Mouse (Mus musculus) heart, embryonic 11.5 days (tissue): ENCODE results near the gene Map1lc3a. TPM values are rescaled to one million over a fixed set of nuclear protein-coding genes. Genes with fewer than 3 reads are reported as not detected.

ENCODE experiments used
- ATAC-seq: fragments of 200-750 bp; cut with Nextera tagmentation; replicated peaks from 2 replicates; pipeline ENCODE4 v1.8.0; 2017; ENCODE audit warnings: moderate library complexity; ENCODE audit not compliant: insufficient number of reproducible peaks, low FRiP score, low TSS enrichment
- H3K27ac ChIP-seq: fragments of 300-500 bp; sonication (generic); 2 replicates; pipeline ENCODE4 v1.5.1; 2014; ENCODE audit warnings: mild to moderate bottlenecking, low read depth, low read length
- H3K27me3 ChIP-seq: fragments of 300-500 bp; sonication (generic); 2 replicates; pipeline ENCODE4 v1.6.1; 2014; ENCODE audit warnings: mild to moderate bottlenecking, low read length, mixed read lengths; ENCODE audit not compliant: control insufficient read depth, insufficient read depth
- H3K36me3 ChIP-seq: fragments of 300-500 bp; sonication (generic); 2 replicates; pipeline ENCODE4 v1.6.1; 2014; ENCODE audit warnings: mild to moderate bottlenecking, low read length, moderate library complexity, mixed read lengths; ENCODE audit not compliant: control insufficient read depth, insufficient read depth
- H3K4me1 ChIP-seq: fragments of 300-500 bp; sonication (generic); 2 replicates; pipeline ENCODE4 v1.6.1; 2014; ENCODE audit warnings: low read length; ENCODE audit not compliant: control insufficient read depth, insufficient read depth
- H3K4me2 ChIP-seq: fragments of 300-500 bp; sonication (generic); 2 replicates; pipeline ENCODE4 v1.6.1; 2014; ENCODE audit warnings: mild to moderate bottlenecking, moderate library complexity
- H3K4me3 ChIP-seq: fragments of 300-500 bp; sonication (generic); 2 replicates; pipeline ENCODE4 v1.5.1; 2014; ENCODE audit warnings: low read depth, low read length
- H3K9ac ChIP-seq: fragments of 300-500 bp; sonication (generic); 2 replicates; pipeline ENCODE4 v1.6.1; 2014; ENCODE audit warnings: mild to moderate bottlenecking, low read depth, low read length, moderate library complexity
- H3K9me3 ChIP-seq: fragments of 300-500 bp; sonication (generic); replicated peaks from 2 replicates; pipeline ENCODE4 v1.6.1; 2016; ENCODE audit warnings: low read length; ENCODE audit not compliant: control insufficient read depth
- WGBS: fragments of 180-500 bp; shearing (Covaris S2); extraction: QIAGEN DNeasy Blood & Tissue Kit; methylation state at CpG from one replicate; pipeline ENCODE4 v1.1.7; 2014; ENCODE audit not compliant: insufficient replicate concordance; 5-methylcytosine and 5-hydroxymethylcytosine counted together
- polyA plus RNA-seq: library from polyadenylated mRNA; unstranded; fragments of >200 nt; fragmentation: Nextera tagmentation; extraction: Ambion mirVana; gene quantifications from 2 replicates; pipeline ENCODE4 v1.2.1, GENCODE M21; 2014

Map1lc3a gene
- 187 and 189 TPM in 2 replicates for polyA plus RNA-seq

GRCm38 (mm10) chr2:155276195-155276594, at the start of gene Map1lc3a:
TSS of gene Map1lc3a (plus strand) at chr2:155276297.
- Histone ChIP-seq H3K4me1 (peaks cover 8% of the 10 kb centered on the region), H3K9me3 (no peaks in the 10 kb centered on the region), H3K27ac (peak within 1 kb of the TSS; percentile 73), H3K4me3 (peak within 1 kb of the TSS; percentile 80), H3K27me3 (no peaks in the 10 kb centered on the region), H3K36me3 (no peaks in the 10 kb centered on the region), H3K4me2 (peak within 1 kb of the TSS; percentile 76), H3K9ac (peak within 1 kb of the TSS; percentile 89)
- peak; percentile 89 for ATAC-seq
- WGBS = under 1% methylated on average over 47 of the region's 47 CpGs

- peak; percentile 77 for ATAC-seq
- peak overlapping the region; percentile 70 for H3K4me2 ChIP-seq
- no peaks in the 10 kb centered on the region for H3K36me3 ChIP-seq
- H3K9ac ChIP-seq = peak overlapping the region; percentile 96
- WGBS = 10% methylated on average over 13 of the region's 13 CpGs
- H3K4me1 ChIP-seq = peaks cover 9% of the 10 kb centered on the region
- no peaks in the 10 kb centered on the region for H3K9me3 ChIP-seq
- no peaks in the 10 kb centered on the region for H3K27me3 ChIP-seq
- peak overlapping the region; percentile 92 for H3K4me3 ChIP-seq
- peak overlapping the region; percentile 87 for H3K27ac ChIP-seq
These were observed 40.2 kb upstream of the Map1lc3a start for GRCm38 (mm10) chr2:155235746-155236361.

GRCm38 (mm10) chr2:155236362-155236992, 39.6 kb upstream of the Map1lc3a start, which contains the start of gene Dynlrb1:
TSS of gene Dynlrb1 (plus strand) at chr2:155236533.
- Histone ChIP-seq H3K4me3 (peak within 1 kb of the TSS; percentile 92), H3K9ac (peak within 1 kb of the TSS; percentile 96), H3K36me3 (peaks cover 2% of the 10 kb centered on the region; the same call in 1 of the 2 replicates), H3K4me1 (peaks cover 9% of the 10 kb centered on the region), H3K27ac (peak within 1 kb of the TSS; percentile 87), H3K27me3 (no peaks in the 10 kb centered on the region), H3K9me3 (no peaks in the 10 kb centered on the region), H3K4me2 (peak within 1 kb of the TSS; percentile 70)
- under 1% methylated on average over 50 of the region's 50 CpGs for WGBS
- peak; percentile 95 for ATAC-seq

- peak overlapping the region; percentile 10; the same call in 1 of the 2 replicates for H3K27ac ChIP-seq
- ATAC-seq = no peak
These were observed 38.8 kb upstream of the Map1lc3a start for GRCm38 (mm10) chr2:155237276-155237675.

GRCm38 (mm10) chr2:155240915-155241314, 35.2 kb upstream of the Map1lc3a start:
- Histone ChIP-seq H3K27me3 (no peaks in the 10 kb centered on the region), H3K36me3 (peaks cover 28% of the 10 kb centered on the region), H3K27ac (no peak overlapping the region), H3K4me1 (peaks cover 13% of the 10 kb centered on the region), H3K4me3 (no peak overlapping the region), H3K9ac (no peak overlapping the region), H3K9me3 (no peaks in the 10 kb centered on the region), H3K4me2 (no peak overlapping the region)
- WGBS = 72% methylated on average over 4 of the region's 4 CpGs
- no peak for ATAC-seq

More at GRCm38 (mm10) chr2:155237276-155237675, 38.8 kb upstream of the Map1lc3a start:
- H3K27me3 ChIP-seq = no peaks in the 10 kb centered on the region
- H3K4me2 ChIP-seq = peak overlapping the region; percentile 70
- peaks cover 9% of the 10 kb centered on the region for H3K4me1 ChIP-seq
- H3K9ac ChIP-seq = peak overlapping the region; percentile 96
- peak overlapping the region; percentile 92 for H3K4me3 ChIP-seq
- no peaks in the 10 kb centered on the region for H3K9me3 ChIP-seq
- H3K36me3 ChIP-seq = peaks cover 3% of the 10 kb centered on the region; the same call in 1 of the 2 replicates
- WGBS = 23% methylated on average over 4 of the region's 4 CpGs

- H3K27ac ChIP-seq = no peak overlapping the region
- H3K36me3 ChIP-seq = peaks cover 32% of the 10 kb centered on the region
- no peak overlapping the region for H3K9ac ChIP-seq
- ATAC-seq = no peak
- no peaks in the 10 kb centered on the region for H3K9me3 ChIP-seq
- no peak overlapping the region for H3K4me3 ChIP-seq
- peaks cover 15% of the 10 kb centered on the region for H3K4me1 ChIP-seq
- WGBS = 78% methylated on average over 7 of the region's 7 CpGs
- no peaks in the 10 kb centered on the region for H3K27me3 ChIP-seq
- no peak overlapping the region for H3K4me2 ChIP-seq
These were observed 33.7 kb upstream of the Map1lc3a start for GRCm38 (mm10) chr2:155242296-155242855.

GRCm38 (mm10) chr2:155246231-155246630, 29.9 kb upstream of the Map1lc3a start:
- H3K27ac ChIP-seq = no peak overlapping the region; the same call in 1 of the 2 replicates
- H3K4me2 ChIP-seq = no peak overlapping the region
- H3K9me3 ChIP-seq = no peaks in the 10 kb centered on the region
- 0 out of 2 replicates have a peak overlapping the region, but pooled peaks have one; percentile 4 for H3K9ac ChIP-seq
- no peak overlapping the region for H3K4me3 ChIP-seq
- H3K36me3 ChIP-seq = peaks cover 63% of the 10 kb centered on the region
- H3K4me1 ChIP-seq = peaks cover 8% of the 10 kb centered on the region; the same call in 1 of the 2 replicates
- no peaks in the 10 kb centered on the region for H3K27me3 ChIP-seq
- ATAC-seq = no peak; the same call in 1 of the 2 replicates
- 54% methylated on average over 4 of the region's 4 CpGs for WGBS

GRCm38 (mm10) chr2:155248206-155248605, 27.9 kb upstream of the Map1lc3a start:
- Histone ChIP-seq H3K27me3 (no peaks in the 10 kb centered on the region), H3K36me3 (peaks cover 57% of the 10 kb centered on the region), H3K27ac (no peak overlapping the region), H3K4me1 (peaks cover 8% of the 10 kb centered on the region; the same call in 1 of the 2 replicates), H3K4me3 (no peak overlapping the region), H3K9ac (no peak overlapping the region), H3K9me3 (no peaks in the 10 kb centered on the region), H3K4me2 (no peak overlapping the region)
- 92% methylated on average over 1 of the region's 1 CpGs for WGBS
- no peak for ATAC-seq
